Mouse (Mus musculus) cerebellum, postnatal 4 days (tissue): ENCODE data around the gene Atg4b.
"Not testable (repeated sequence)": the region's sequence is repeated elsewhere in the genome, so short reads cannot be mapped to it uniquely, and the experiment has no call there.

Experiments
- DNase-seq, 2 experiments: peaks; one replicate each; pipeline ENCODE4 v3.0.0; 2022; ENCODE audit warnings: low spot score in 2 of 2, mixed read lengths in 1 of 2

Atg4b gene

GRCm38 (mm10) chr1:93818722-93819121 is 67.4 kb downstream of the Atg4b start:
- no peak for DNase-seq

GRCm38 (mm10) chr1:93823796-93824495 is 72.6 kb downstream of the Atg4b start:
- no peak for DNase-seq

- DNase-seq, result no peak
Observed at GRCm38 (mm10) chr1:93824609-93825008, 73.3 kb downstream of the Atg4b start, which contains the start of gene D2hgdh. TSS of gene D2hgdh (plus strand) at chr1:93824909.

GRCm38 (mm10) chr1:93825105-93825674 is 73.9 kb downstream of the Atg4b start:
- DNase-seq, result peak; percentile 75 to 85

- DNase-seq, result no peak
Observed at GRCm38 (mm10) chr1:93825771-93826539, 74.7 kb downstream of the Atg4b start.

GRCm38 (mm10) chr1:93826540-93826835 is 75.2 kb downstream of the Atg4b start:
- no peak for DNase-seq

- DNase-seq, result not testable (repeated sequence)
Observed at GRCm38 (mm10) chr1:93832754-93833360, 81.6 kb downstream of the Atg4b start.

- no peak for DNase-seq
Observed at GRCm38 (mm10) chr1:93834671-93835150, 83.4 kb downstream of the Atg4b start.

GRCm38 (mm10) chr1:93835211-93835610 is 83.9 kb downstream of the Atg4b start:
- no peak for DNase-seq

- no peak for DNase-seq
Observed at GRCm38 (mm10) chr1:93835876-93836531, 84.7 kb downstream of the Atg4b start.

GRCm38 (mm10) chr1:93836532-93836913 is 85.2 kb downstream of the Atg4b start:
- no peak for DNase-seq

- no peak for DNase-seq
Observed at GRCm38 (mm10) chr1:93837335-93837734, 86.0 kb downstream of the Atg4b start.

- not testable (repeated sequence) for DNase-seq
Observed at GRCm38 (mm10) chr1:93838569-93838968, 87.3 kb downstream of the Atg4b start.
